11 mouse cellular contexts compared by ENCODE assay signal in the genomic region with DNA sequence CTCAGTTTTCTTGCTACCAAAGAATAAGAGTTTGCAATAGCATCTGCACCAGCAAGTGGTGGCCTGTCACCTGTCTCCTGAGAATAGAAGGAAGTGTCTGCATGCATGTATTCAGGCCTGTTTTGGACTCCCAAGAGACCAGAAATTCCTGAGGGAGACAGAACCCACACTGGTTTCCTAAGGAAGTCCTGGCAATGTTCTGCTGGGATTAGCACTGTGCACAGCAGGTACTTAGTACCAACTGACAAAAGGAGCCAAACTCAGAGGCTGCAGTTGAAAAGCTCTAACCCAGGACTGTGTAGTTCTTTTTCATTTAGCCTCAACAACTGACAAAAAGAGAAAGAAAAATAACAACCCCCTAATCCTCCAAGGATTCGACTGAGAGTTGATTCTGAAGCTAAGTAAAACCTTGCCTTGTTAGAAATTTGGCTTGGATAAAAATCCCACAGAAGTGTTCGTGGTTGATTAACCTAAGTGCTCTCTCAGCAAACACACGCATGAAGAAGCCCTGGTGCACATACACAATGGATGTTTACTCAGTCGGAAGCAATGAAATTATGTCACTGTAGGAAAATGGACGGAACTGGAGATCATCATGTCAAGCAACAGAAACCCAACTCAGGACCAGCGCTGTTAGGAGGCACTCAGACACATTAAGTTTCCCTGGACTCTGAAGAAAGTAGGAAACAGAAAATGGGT.
DNase-seq lines count a peak whose midpoint lies in the region; ATAC-seq lines count a peak whose summit lies in the region.
"Had no signal": no experiment of that assay in that cellular context is flagged by ENCODE, and none has a peak within 500 bp of the region (broad histone marks: within the 10 kb centered on the region; RNA-seq: fewer than 3 reads in every experiment).

No protein-coding gene starts in this region.

- no peak overlapping the region for H3K4me3 ChIP-seq in heart, embryonic 10.5 days
- no peak overlapping the region for H3K4me3 ChIP-seq in lung, embryonic 16.5 days (ENCODE audit: low read length)
- no peak overlapping the region for H3K4me3 ChIP-seq in forebrain, embryonic 10.5 days
- H3K4me3 ChIP-seq: myocyte had no signal

- 84% methylated on average over 6 of the region's 6 CpGs for WGBS in heart, embryonic 10.5 days
- WGBS in lung, embryonic 16.5 days = 53% methylated on average over 6 of the region's 6 CpGs
- 30% methylated on average over 6 of the region's 6 CpGs for WGBS in forebrain, embryonic 10.5 days

- ATAC-seq in lung, embryonic 16.5 days (ENCODE audit: low read depth) = no peak

- no peak overlapping the region for H3K4me2 ChIP-seq in lung, embryonic 16.5 days (ENCODE audit: low read depth, low read length)
- H3K4me2 ChIP-seq: lung, embryonic 14.5 days had no signal

- H3K4me1 ChIP-seq in heart, embryonic 10.5 days = peaks cover 60% of the 10 kb centered on the region
- H3K4me1 ChIP-seq in lung, embryonic 16.5 days (replicated peaks; ENCODE audit: control insufficient read depth, insufficient read depth, low read length) = peaks cover 16% of the 10 kb centered on the region
- peaks cover 69% of the 10 kb centered on the region for H3K4me1 ChIP-seq in forebrain, embryonic 10.5 days

- H3K27me3 ChIP-seq in heart, embryonic 10.5 days (ENCODE audit: insufficient read depth, poor library complexity, severe bottlenecking) = no peaks in the 10 kb centered on the region
- H3K27me3 ChIP-seq in lung, embryonic 16.5 days (ENCODE audit: control insufficient read depth, insufficient read depth, low read depth, low read length) = no peaks in the 10 kb centered on the region
- peaks cover 16% of the 10 kb centered on the region; the same call in 1 of the 2 replicates for H3K27me3 ChIP-seq in forebrain, embryonic 10.5 days (ENCODE audit: poor library complexity, severe bottlenecking)

- H3K9me3 ChIP-seq in heart, embryonic 10.5 days = no peaks in the 10 kb centered on the region
- no peaks in the 10 kb centered on the region for H3K9me3 ChIP-seq in lung, embryonic 16.5 days (ENCODE audit: control insufficient read depth, low read length)
- no peaks in the 10 kb centered on the region for H3K9me3 ChIP-seq in forebrain, embryonic 10.5 days

- no peak overlapping the region for H3K9ac ChIP-seq in lung, embryonic 16.5 days (ENCODE audit: low read length)
- H3K9ac ChIP-seq: lung, embryonic 14.5 days had no signal

- no peaks in the 10 kb centered on the region for H3K36me3 ChIP-seq in heart, embryonic 10.5 days
- H3K36me3 ChIP-seq in lung, embryonic 16.5 days (ENCODE audit: control insufficient read depth, insufficient read depth, low read length) = no peaks in the 10 kb centered on the region
- peaks cover 11% of the 10 kb centered on the region; the same call in 1 of the 2 replicates for H3K36me3 ChIP-seq in forebrain, embryonic 10.5 days (replicated peaks)

- intact Hi-C loops in heart, postnatal 10 days (cut with DNase I) = no loop called here

- no peak overlapping the region for H3K27ac ChIP-seq in heart, embryonic 10.5 days
- H3K27ac ChIP-seq in lung, embryonic 16.5 days (ENCODE audit: low read length) = peak overlapping the region; percentile 61
- no peak overlapping the region for H3K27ac ChIP-seq in forebrain, embryonic 10.5 days

- DNase-seq in heart, embryonic 10.5 days (ENCODE audit: low spot score) = peak; percentile 38
- no peak for DNase-seq in heart, postnatal 10 days
- DNase-seq in lung, adult 18-20 months = no peak
- DNase-seq in forebrain, embryonic 10.5 days (ENCODE audit: extremely low spot score, low spot score) = peak; percentile 43
- peak; percentile 50 for DNase-seq in mesoderm, embryonic 11.5 days (ENCODE audit: low read depth, low spot score)
- DNase-seq in urinary bladder, postnatal 4 days (ENCODE audit: low spot score in 2 of 2) = no peak
- DNase-seq in spleen, postnatal 14 days (ENCODE audit: low spot score in 2 of 2) = no peak
- DNase-seq: cerebellum, postnatal 25 days; lung, embryonic 14.5 days had no signal

Comparison
In these comparisons a context has a peak if more than half of its experiments do, and no peak if none do; other contexts are left out.
1. DNase-seq: peak in heart, embryonic 10.5 days (single experiment), forebrain, embryonic 10.5 days (single experiment) and mesoderm, embryonic 11.5 days (single experiment); none in heart, postnatal 10 days (0 of 2), lung, adult 18-20 months (0 of 2), urinary bladder, postnatal 4 days (0 of 2) and spleen, postnatal 14 days (0 of 2).